ENCODE assay signal across 14 mouse cellular contexts in the genomic region with DNA sequence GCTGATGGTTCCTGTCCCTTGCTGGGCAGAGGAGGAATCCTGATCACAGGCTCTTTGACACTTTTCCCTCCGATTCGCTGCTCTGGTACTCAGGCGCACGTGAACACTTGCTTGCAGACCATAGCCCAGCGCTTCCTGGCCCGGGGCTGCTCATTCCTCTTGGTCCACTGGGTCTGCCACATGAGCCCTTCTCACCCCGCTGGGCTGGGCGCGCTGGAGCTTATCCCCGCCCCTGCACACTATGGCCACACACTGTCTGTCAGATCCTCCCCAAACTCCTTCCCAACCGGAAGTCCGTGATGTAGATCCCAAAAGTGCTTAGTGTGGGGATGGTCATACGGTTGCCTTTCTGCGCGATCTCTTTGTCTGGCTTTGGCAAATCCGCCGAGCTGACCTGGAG.
"Had no signal": no experiment of that assay in that cellular context is flagged by ENCODE, and none has a peak within 500 bp of the region (broad histone marks: within the 10 kb centered on the region; RNA-seq: fewer than 3 reads in every experiment).

No protein-coding gene starts in this region.

- H3K4me2 ChIP-seq: liver, embryonic 13.5 days; midbrain, embryonic 11.5 days had no signal

- H3K27me3 ChIP-seq: liver, embryonic 13.5 days had no signal

- H3K9ac ChIP-seq: liver, embryonic 13.5 days had no signal

- H3K27ac ChIP-seq: left cerebral cortex, adult 2 months; liver, embryonic 13.5 days had no signal

- DNase-seq: kidney, adult 9 months; kidney, postnatal 14 days; layer of hippocampus, postnatal 36 days; liver, embryonic 13.5 days; lung, adult 2 months; lung, postnatal 14 days; lung, postnatal 4 days; midbrain, embryonic 14.5 days; right cerebral cortex, postnatal 25 days; thymus, adult 18-20 months; thymus, postnatal 14 days; thymus, postnatal 4 days had no signal

- H3K4me1 ChIP-seq: liver, embryonic 13.5 days had no signal

- H3K9me3 ChIP-seq: liver, embryonic 13.5 days had no signal

- H3K4me3 ChIP-seq: left cerebral cortex, adult 2 months; liver, embryonic 13.5 days had no signal
